Mouse (Mus musculus): ENCODE measurements around the gene Ccnf. TPM values are rescaled to one million over a fixed set of nuclear protein-coding genes. Genes with fewer than 3 reads are reported as not detected.
A peak's percentile ranks its signal among the peaks of the same experiment; 100 is the strongest.

Ccnf gene
- total and polyA plus RNA-seq, 3 experiments, result 65.1 to 87.0 (median 73.4) TPM

- DNase-seq (ENCODE audit: low spot score), result no peak
- Histone ChIP-seq H3K27me3 (ENCODE audit: insufficient read depth, low read length) (no peaks in the 10 kb centered on the region), H3K36me3 (replicated peaks) (peaks cover 29% of the 10 kb centered on the region), H3K9me3 (replicated peaks) (no peaks in the 10 kb centered on the region), H3K4me1 (ENCODE audit: insufficient read depth, low read depth, low read length) (peaks cover 92% of the 10 kb centered on the region), H3K4me3 (ENCODE audit: low read depth, low read length) (peak overlapping the region; percentile 97)
- ATAC-seq (ENCODE audit: extremely low read depth, insufficient number of reproducible peaks, low FRiP score, poor library complexity, severe bottlenecking), result no peak
- TF ChIP-seq TAL1 (conservative IDR thresholded peaks at IDR 0.05; ENCODE audit: low read depth, low read length), result no peak
These were observed 43.3 kb downstream of the Ccnf start for GRCm38 (mm10) chr17:24207768-24208640.

GRCm38 (mm10) chr17:24206451-24207351 lies 44.6 kb downstream of the Ccnf start:
- Histone ChIP-seq H3K9me3 (replicated peaks) (no peaks in the 10 kb centered on the region), H3K4me3 (ENCODE audit: low read depth, low read length) (peak overlapping the region; percentile 97), H3K4me1 (ENCODE audit: insufficient read depth, low read depth, low read length) (peaks cover 94% of the 10 kb centered on the region), H3K36me3 (replicated peaks) (peaks cover 30% of the 10 kb centered on the region), H3K27me3 (ENCODE audit: insufficient read depth, low read length) (no peaks in the 10 kb centered on the region)
- ATAC-seq (ENCODE audit: extremely low read depth, insufficient number of reproducible peaks, low FRiP score, poor library complexity, severe bottlenecking) (peak; percentile 37), DNase-seq (ENCODE audit: low spot score) (peak; percentile 78)
- TF ChIP-seq POLR2AphosphoS5 (IDR thresholded peaks at IDR 0.05; ENCODE audit: insufficient replicate concordance, low read depth, low read length) (no peak), TAL1 (conservative IDR thresholded peaks at IDR 0.05; ENCODE audit: low read depth, low read length) (no peak; the same call in 1 of the 2 replicates), GATA2 (IDR thresholded peaks at IDR 0.05; ENCODE audit: borderline replicate concordance, low read depth, low read length) (no peak), CTCF (IDR thresholded peaks at IDR 0.05; ENCODE audit: low read depth, low read length) (no peak), GATA1 (IDR thresholded peaks at IDR 0.05; ENCODE audit: borderline replicate concordance, low read length) (no peak)

GRCm38 (mm10) chr17:24205908-24206361 lies 45.3 kb downstream of the Ccnf start:
- DNase-seq (ENCODE audit: low spot score) (no peak), ATAC-seq (ENCODE audit: extremely low read depth, insufficient number of reproducible peaks, low FRiP score, poor library complexity, severe bottlenecking) (no peak)
- H3K4me1 ChIP-seq (ENCODE audit: insufficient read depth, low read depth, low read length), result peaks cover 94% of the 10 kb centered on the region
- H3K9me3 ChIP-seq (replicated peaks), result no peaks in the 10 kb centered on the region
- H3K36me3 ChIP-seq (replicated peaks), result peaks cover 38% of the 10 kb centered on the region
- H3K27me3 ChIP-seq (ENCODE audit: insufficient read depth, low read length), result no peaks in the 10 kb centered on the region
- no peak for TF ChIP-seq TAL1 (conservative IDR thresholded peaks at IDR 0.05; ENCODE audit: low read depth, low read length)
- peak; percentile 72 for TF ChIP-seq POLR2AphosphoS5 (IDR thresholded peaks at IDR 0.05; ENCODE audit: insufficient replicate concordance, low read depth, low read length)
- H3K4me3 ChIP-seq (ENCODE audit: low read depth, low read length), result peak overlapping the region; percentile 97

GRCm38 (mm10) chr17:24205284-24205888 lies 45.9 kb downstream of the Ccnf start, which contains the start of gene Tbc1d24:
TSS of gene Tbc1d24 (minus strand) at chr17:24205562.
- Histone ChIP-seq H3K27me3 (ENCODE audit: insufficient read depth, low read length) (no peaks in the 10 kb centered on the region), H3K9me3 (replicated peaks) (no peaks in the 10 kb centered on the region), H3K36me3 (replicated peaks) (peaks cover 44% of the 10 kb centered on the region), H3K4me3 (ENCODE audit: low read depth, low read length) (peak within 1 kb of the TSS; percentile 97), H3K4me1 (ENCODE audit: insufficient read depth, low read depth, low read length) (peaks cover 94% of the 10 kb centered on the region)
- ATAC-seq (ENCODE audit: extremely low read depth, insufficient number of reproducible peaks, low FRiP score, poor library complexity, severe bottlenecking) (0 out of 2 replicates have a peak, but pooled peaks have one; percentile 2), DNase-seq (ENCODE audit: low spot score) (peak; percentile 77)
- no peak for TF ChIP-seq GATA1 (IDR thresholded peaks at IDR 0.05; ENCODE audit: borderline replicate concordance, low read length)
- no peak for TF ChIP-seq CTCF (IDR thresholded peaks at IDR 0.05; ENCODE audit: low read depth, low read length)
- TF ChIP-seq TAL1 (conservative IDR thresholded peaks at IDR 0.05; ENCODE audit: low read depth, low read length), result no peak
- TF ChIP-seq GATA2 (IDR thresholded peaks at IDR 0.05; ENCODE audit: borderline replicate concordance, low read depth, low read length), result no peak
- TF ChIP-seq POLR2AphosphoS5 (IDR thresholded peaks at IDR 0.05; ENCODE audit: insufficient replicate concordance, low read depth, low read length), result no peak

- Histone ChIP-seq H3K9me3 (replicated peaks) (no peaks in the 10 kb centered on the region), H3K4me1 (ENCODE audit: insufficient read depth, low read depth, low read length) (peaks cover 94% of the 10 kb centered on the region), H3K27me3 (ENCODE audit: insufficient read depth, low read length) (no peaks in the 10 kb centered on the region), H3K4me3 (ENCODE audit: low read depth, low read length) (peak overlapping the region; percentile 97), H3K36me3 (replicated peaks) (peaks cover 49% of the 10 kb centered on the region)
- DNase-seq (ENCODE audit: low spot score) (no peak), ATAC-seq (ENCODE audit: extremely low read depth, insufficient number of reproducible peaks, low FRiP score, poor library complexity, severe bottlenecking) (no peak)
- TF ChIP-seq GATA2 (IDR thresholded peaks at IDR 0.05; ENCODE audit: borderline replicate concordance, low read depth, low read length) (no peak), TAL1 (conservative IDR thresholded peaks at IDR 0.05; ENCODE audit: low read depth, low read length) (no peak), CTCF (IDR thresholded peaks at IDR 0.05; ENCODE audit: low read depth, low read length) (no peak), GATA1 (IDR thresholded peaks at IDR 0.05; ENCODE audit: borderline replicate concordance, low read length) (no peak), POLR2AphosphoS5 (IDR thresholded peaks at IDR 0.05; ENCODE audit: insufficient replicate concordance, low read depth, low read length) (no peak)
These were observed 46.4 kb downstream of the Ccnf start for GRCm38 (mm10) chr17:24204846-24205245.

Data from G1E (cell line).